Mouse (Mus musculus): ENCODE data around the gene Mpp2. TPM values are rescaled to one million over a fixed set of nuclear protein-coding genes. Genes with fewer than 3 reads are reported as not detected.

Gene Mpp2
- polyA plus RNA-seq, 1 experiment = 1.2 TPM

DNA sequence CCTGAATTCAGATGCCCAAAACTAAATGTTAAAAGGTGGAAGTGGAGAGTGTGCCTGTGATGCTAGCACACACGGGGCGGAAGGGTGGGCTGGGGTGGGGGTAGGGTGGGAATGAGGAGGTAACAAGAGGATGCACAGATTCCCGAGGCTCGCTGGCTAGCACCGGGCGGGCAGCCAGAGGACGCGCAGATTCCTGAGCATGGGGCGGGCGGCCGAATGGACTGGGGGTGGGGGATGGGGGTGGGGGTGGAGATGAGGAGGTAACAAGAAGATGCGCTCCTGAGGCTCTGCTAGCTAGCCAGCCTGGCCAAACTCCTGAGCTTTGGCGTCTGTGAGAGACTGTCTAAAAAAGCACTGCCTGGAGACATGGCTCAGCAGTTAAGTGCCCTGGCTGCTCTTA is 17.9 kb downstream of the Mpp2 start:
- no peaks in the 10 kb centered on the region for H3K4me1 ChIP-seq (ENCODE audit: control insufficient read depth, insufficient read depth, low read length)
- H3K4me3 ChIP-seq (ENCODE audit: control insufficient read depth, low read depth, low read length) = no peak overlapping the region
- H3K27ac ChIP-seq (ENCODE audit: control insufficient read depth, insufficient read depth, low read depth, low read length) = no peak overlapping the region
- no peaks in the 10 kb centered on the region for H3K36me3 ChIP-seq (ENCODE audit: control insufficient read depth, insufficient read depth, low read length)
- no peaks in the 10 kb centered on the region for H3K27me3 ChIP-seq (ENCODE audit: control insufficient read depth, insufficient read depth, low read length)
- TF ChIP-seq POLR2A (IDR thresholded peaks at IDR 0.05; ENCODE audit: control insufficient read depth, low read depth, low read length) = no peak
- no peak for TF ChIP-seq CTCF (IDR thresholded peaks at IDR 0.05; ENCODE audit: control insufficient read depth, insufficient read depth, insufficient replicate concordance, low read depth, low read length)

DNA sequence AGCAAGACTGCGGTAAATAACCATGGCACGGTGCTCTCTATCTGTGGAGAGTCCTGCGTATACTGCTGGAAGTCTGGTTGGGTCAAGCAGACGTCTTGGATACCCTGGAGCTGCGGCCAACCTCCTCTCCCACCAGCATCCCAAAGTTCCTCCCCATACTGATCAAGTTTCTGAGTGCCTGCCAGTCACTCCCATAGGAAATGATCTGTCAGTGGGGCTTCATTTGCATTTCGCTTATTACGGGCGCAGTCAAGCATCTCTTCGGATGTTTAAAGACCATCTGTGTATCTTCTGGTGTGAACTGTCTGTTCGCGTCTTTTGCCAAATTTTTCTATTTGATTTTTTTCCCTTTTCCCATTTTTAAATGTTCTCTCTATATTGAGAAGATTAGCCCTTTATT is 18.7 kb downstream of the Mpp2 start:
- TF ChIP-seq CTCF (IDR thresholded peaks at IDR 0.05; ENCODE audit: control insufficient read depth, insufficient read depth, insufficient replicate concordance, low read depth, low read length) = no peak
- TF ChIP-seq POLR2A (IDR thresholded peaks at IDR 0.05; ENCODE audit: control insufficient read depth, low read depth, low read length) = no peak
- no peaks in the 10 kb centered on the region for H3K27me3 ChIP-seq (ENCODE audit: control insufficient read depth, insufficient read depth, low read length)
- H3K4me3 ChIP-seq (ENCODE audit: control insufficient read depth, low read depth, low read length) = no peak overlapping the region
- no peaks in the 10 kb centered on the region for H3K36me3 ChIP-seq (ENCODE audit: control insufficient read depth, insufficient read depth, low read length)
- H3K27ac ChIP-seq (ENCODE audit: control insufficient read depth, insufficient read depth, low read depth, low read length) = no peak overlapping the region
- no peaks in the 10 kb centered on the region for H3K4me1 ChIP-seq (ENCODE audit: control insufficient read depth, insufficient read depth, low read length)

DNA sequence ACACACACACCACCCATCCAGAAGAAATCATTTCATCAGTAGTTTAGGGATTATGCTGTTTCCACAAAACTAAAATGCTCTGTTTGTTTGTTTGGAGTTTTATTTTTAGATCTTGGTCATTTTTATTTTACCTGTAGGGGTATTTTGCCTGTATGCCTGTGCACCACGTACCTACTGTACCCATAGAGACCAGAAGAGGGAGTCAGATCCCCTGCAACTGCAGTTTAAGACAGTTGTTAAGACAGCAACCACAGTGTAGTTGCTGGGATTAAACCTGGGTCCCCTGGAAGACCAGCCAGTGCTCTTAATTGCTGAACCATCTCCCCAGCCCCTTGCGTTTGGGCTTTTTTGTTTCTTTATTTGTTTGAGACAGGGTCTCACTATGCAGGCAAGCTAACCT is 19.3 kb downstream of the Mpp2 start:
- TF ChIP-seq POLR2A (IDR thresholded peaks at IDR 0.05; ENCODE audit: control insufficient read depth, low read depth, low read length) = no peak

GRCm38 (mm10) chr11:102063076-102063475 is 25.2 kb downstream of the Mpp2 start:
- Histone ChIP-seq H3K27me3 (ENCODE audit: control insufficient read depth, insufficient read depth, low read length) (no peaks in the 10 kb centered on the region), H3K27ac (ENCODE audit: control insufficient read depth, insufficient read depth, low read depth, low read length) (no peak overlapping the region), H3K36me3 (ENCODE audit: control insufficient read depth, insufficient read depth, low read length) (no peaks in the 10 kb centered on the region), H3K4me3 (ENCODE audit: control insufficient read depth, low read depth, low read length) (no peak overlapping the region), H3K4me1 (ENCODE audit: control insufficient read depth, insufficient read depth, low read length) (peaks cover 6% of the 10 kb centered on the region)
- TF ChIP-seq POLR2A (IDR thresholded peaks at IDR 0.05; ENCODE audit: control insufficient read depth, low read depth, low read length) (no peak), CTCF (IDR thresholded peaks at IDR 0.05; ENCODE audit: control insufficient read depth, insufficient read depth, insufficient replicate concordance, low read depth, low read length) (no peak)

More for the DNA sequence above, 19.3 kb downstream of the Mpp2 start:
- Histone ChIP-seq H3K27me3 (ENCODE audit: control insufficient read depth, insufficient read depth, low read length) (no peaks in the 10 kb centered on the region), H3K27ac (ENCODE audit: control insufficient read depth, insufficient read depth, low read depth, low read length) (no peak overlapping the region), H3K36me3 (ENCODE audit: control insufficient read depth, insufficient read depth, low read length) (no peaks in the 10 kb centered on the region), H3K4me1 (ENCODE audit: control insufficient read depth, insufficient read depth, low read length) (no peaks in the 10 kb centered on the region), H3K4me3 (ENCODE audit: control insufficient read depth, low read depth, low read length) (no peak overlapping the region)

DNA sequence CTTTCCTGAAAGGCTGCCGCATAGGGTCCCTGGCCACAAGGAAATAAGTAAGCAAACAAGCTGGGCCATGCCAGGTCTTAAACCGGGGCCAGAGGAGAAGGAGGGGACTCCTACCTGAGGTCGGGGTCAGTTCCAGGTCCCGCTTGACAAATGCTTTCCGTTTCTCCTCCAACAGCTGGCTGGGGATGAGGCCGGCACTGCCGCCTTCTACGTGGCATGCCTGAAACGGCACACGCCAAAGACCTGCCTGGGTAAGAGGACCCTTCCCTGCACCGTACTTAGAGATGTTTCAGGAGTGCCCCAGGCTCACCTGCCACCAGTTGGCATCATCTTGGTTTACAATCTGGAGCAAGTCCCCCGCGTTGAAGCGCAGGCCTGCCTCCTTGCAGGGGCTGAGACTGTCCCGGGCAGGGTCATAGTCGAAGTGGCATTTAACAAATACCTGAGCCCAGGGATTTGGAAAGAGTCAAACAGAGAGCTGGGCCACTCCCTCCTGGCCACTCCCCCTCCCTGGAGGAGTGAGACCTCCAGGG is 26.3 kb downstream of the Mpp2 start:
- Histone ChIP-seq H3K27me3 (ENCODE audit: control insufficient read depth, insufficient read depth, low read length) (no peaks in the 10 kb centered on the region), H3K36me3 (ENCODE audit: control insufficient read depth, insufficient read depth, low read length) (no peaks in the 10 kb centered on the region), H3K4me1 (ENCODE audit: control insufficient read depth, insufficient read depth, low read length) (peaks cover 6% of the 10 kb centered on the region), H3K27ac (ENCODE audit: control insufficient read depth, insufficient read depth, low read depth, low read length) (no peak overlapping the region), H3K4me3 (ENCODE audit: control insufficient read depth, low read depth, low read length) (no peak overlapping the region)
- TF ChIP-seq CTCF (IDR thresholded peaks at IDR 0.05; ENCODE audit: control insufficient read depth, insufficient read depth, insufficient replicate concordance, low read depth, low read length) (no peak), POLR2A (IDR thresholded peaks at IDR 0.05; ENCODE audit: control insufficient read depth, low read depth, low read length) (no peak)

DNA sequence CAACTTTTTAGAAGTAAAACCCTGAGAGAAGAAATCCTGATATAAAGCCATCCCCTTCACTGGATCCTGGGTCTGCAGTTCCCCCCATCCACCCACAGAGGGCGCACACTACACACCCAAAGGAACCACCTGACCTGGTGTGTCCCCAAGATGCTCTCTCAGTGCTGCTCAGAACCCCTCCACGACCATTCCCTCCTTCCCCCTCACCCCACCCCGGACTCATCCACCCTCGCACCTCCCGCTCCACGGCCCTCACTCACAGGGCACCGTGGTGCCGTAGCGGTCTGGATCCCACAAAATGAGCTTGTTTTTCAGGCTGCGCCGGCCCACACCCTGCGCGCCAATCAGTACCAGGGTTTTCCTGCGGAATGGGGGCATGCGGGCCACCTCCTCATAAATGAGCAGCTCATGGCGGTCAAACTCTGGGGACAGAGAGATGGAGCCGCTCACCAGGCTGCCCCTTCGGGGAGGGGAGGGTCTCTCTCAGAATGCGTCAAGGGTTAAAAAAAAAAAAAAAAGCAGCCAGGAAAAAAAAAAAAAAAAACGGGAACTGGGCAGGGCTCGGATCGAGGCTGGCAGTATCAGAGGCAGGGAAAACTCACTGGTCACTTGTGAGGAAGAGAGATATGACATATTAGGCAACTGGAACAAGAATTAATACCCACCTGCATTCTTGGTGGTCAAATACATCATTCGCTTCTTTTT is 26.9 kb downstream of the Mpp2 start:
- Histone ChIP-seq H3K27ac (ENCODE audit: control insufficient read depth, insufficient read depth, low read depth, low read length) (no peak overlapping the region), H3K4me3 (ENCODE audit: control insufficient read depth, low read depth, low read length) (peak overlapping the region; percentile 63)

DNA sequence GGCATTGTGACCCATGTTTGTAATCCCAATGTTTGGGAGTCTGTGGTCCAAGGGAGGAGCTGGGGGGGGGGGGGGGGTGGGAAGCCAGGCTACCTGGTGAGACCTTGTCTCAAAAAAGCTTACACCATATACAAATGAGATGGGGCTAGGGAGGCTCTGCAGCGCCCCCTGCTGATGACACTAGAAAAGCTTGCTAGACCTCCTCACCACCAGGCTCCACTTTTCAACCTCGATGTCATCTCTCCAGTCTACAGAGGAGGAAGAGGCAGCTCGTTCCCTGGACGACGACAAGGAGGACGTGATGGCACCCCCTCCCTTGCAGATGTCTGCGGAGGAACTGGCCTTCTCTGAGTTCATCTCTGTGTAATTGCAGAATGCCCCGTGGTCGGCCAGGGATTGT is 34.5 kb downstream of the Mpp2 start:
- no peaks in the 10 kb centered on the region for H3K36me3 ChIP-seq (ENCODE audit: control insufficient read depth, insufficient read depth, low read length)
- H3K27me3 ChIP-seq (ENCODE audit: control insufficient read depth, insufficient read depth, low read length) = no peaks in the 10 kb centered on the region
- TF ChIP-seq POLR2A (IDR thresholded peaks at IDR 0.05; ENCODE audit: control insufficient read depth, low read depth, low read length) (no peak), CTCF (IDR thresholded peaks at IDR 0.05; ENCODE audit: control insufficient read depth, insufficient read depth, insufficient replicate concordance, low read depth, low read length) (peak; percentile 67; the same call in 1 of the 2 replicates)
- H3K4me3 ChIP-seq (ENCODE audit: control insufficient read depth, low read depth, low read length) = no peak overlapping the region
- peaks cover 2% of the 10 kb centered on the region for H3K4me1 ChIP-seq (ENCODE audit: control insufficient read depth, insufficient read depth, low read length)
- no peak overlapping the region for H3K27ac ChIP-seq (ENCODE audit: control insufficient read depth, insufficient read depth, low read depth, low read length)

More for the DNA sequence above, 26.9 kb downstream of the Mpp2 start:
- Histone ChIP-seq H3K27me3 (ENCODE audit: control insufficient read depth, insufficient read depth, low read length) (no peaks in the 10 kb centered on the region), H3K4me1 (ENCODE audit: control insufficient read depth, insufficient read depth, low read length) (peaks cover 6% of the 10 kb centered on the region), H3K36me3 (ENCODE audit: control insufficient read depth, insufficient read depth, low read length) (no peaks in the 10 kb centered on the region)
- TF ChIP-seq POLR2A (IDR thresholded peaks at IDR 0.05; ENCODE audit: control insufficient read depth, low read depth, low read length) (no peak), CTCF (IDR thresholded peaks at IDR 0.05; ENCODE audit: control insufficient read depth, insufficient read depth, insufficient replicate concordance, low read depth, low read length) (peak; percentile 96)

Data from testis, adult 2 months (tissue).